Mouse (Mus musculus) lung, embryonic 14.5 days (tissue): ENCODE results near the gene Pih1d2. TPM values are rescaled to one million over a fixed set of nuclear protein-coding genes. Genes with fewer than 3 reads are reported as not detected.

ENCODE experiments used
- ATAC-seq: fragments of 200-750 bp; cut with Nextera tagmentation; 2 replicates; pipeline ENCODE4 v1.8.0; 2017; ENCODE audit warnings: mild to moderate bottlenecking, moderate TSS enrichment, moderate library complexity; ENCODE audit not compliant: insufficient read depth
- DNase-seq: peaks from one replicate; pipeline ENCODE4 v3.0.0-alpha.2; 2015
- H3K27ac ChIP-seq: fragments of 300-500 bp; sonication (generic); 2 replicates; pipeline ENCODE4 v1.5.1; 2014; ENCODE audit warnings: low read depth, mild to moderate bottlenecking, moderate library complexity
- H3K27me3 ChIP-seq: fragments of 300-500 bp; sonication (generic); 2 replicates; pipeline ENCODE4 v1.6.1; 2014; ENCODE audit warnings: low read length, control low read depth; ENCODE audit not compliant: insufficient read depth
- H3K36me3 ChIP-seq: fragments of 300-500 bp; sonication (generic); 2 replicates; pipeline ENCODE4 v1.6.1; 2014; ENCODE audit warnings: control low read depth; ENCODE audit not compliant: insufficient read depth
- H3K4me1 ChIP-seq: fragments of 300-500 bp; sonication (generic); 2 replicates; pipeline ENCODE4 v1.6.1; 2014; ENCODE audit warnings: antibody characterized with exemption, control low read depth; ENCODE audit not compliant: insufficient read depth
- H3K4me2 ChIP-seq: fragments of 300-500 bp; sonication (generic); 2 replicates; pipeline ENCODE4 v1.6.1; 2014; ENCODE audit warnings: mild to moderate bottlenecking
- H3K4me3 ChIP-seq: fragments of 300-500 bp; sonication (generic); 2 replicates; pipeline ENCODE4 v1.5.1; 2014; ENCODE audit warnings: low read depth, low read length
- H3K9ac ChIP-seq: fragments of 300-500 bp; sonication (generic); 2 replicates; pipeline ENCODE4 v1.6.1; 2014
- H3K9me3 ChIP-seq: fragments of 300-500 bp; sonication (generic); 2 replicates; pipeline ENCODE4 v1.6.1; 2016; ENCODE audit warnings: low read depth, low read length, control low read depth
- CTCF ChIP-seq: IDR thresholded peaks from 2 replicates; pipeline ENCODE4 v1.5.1; 2016; ENCODE audit warnings: antibody characterized with exemption, low read depth
- WGBS: fragments of 180-500 bp; shearing (Covaris S2); extraction: QIAGEN DNeasy Blood & Tissue Kit; methylation state at CpG from one replicate; pipeline ENCODE4 v1.1.7; 2014; 5-methylcytosine and 5-hydroxymethylcytosine counted together
- polyA plus RNA-seq: library from polyadenylated mRNA; unstranded; fragments of >200 nt; fragmentation: Nextera tagmentation; extraction: Ambion mirVana; gene quantifications from 2 replicates; pipeline ENCODE4 v1.2.1, GENCODE M21; 2014

The Pih1d2 gene
- polyA plus RNA-seq: 3.8 and 4.5 TPM in 2 replicates

GRCm38 (mm10) chr9:50616766-50617603 lies at the start of gene Pih1d2, which contains the start of gene Nkapd1:
TSS of gene Pih1d2 (plus strand) at chr9:50617321.
TSS of gene Nkapd1 (minus strand) at chr9:50617464.
- peak; percentile 12; the same call in 1 of the 2 replicates for TF ChIP-seq CTCF
- H3K27ac ChIP-seq: peak within 1 kb of the TSS; percentile 96
- H3K4me2 ChIP-seq: peak within 1 kb of the TSS; percentile 81
- peaks cover 34% of the 10 kb centered on the region for H3K36me3 ChIP-seq
- H3K27me3 ChIP-seq: no peaks in the 10 kb centered on the region
- WGBS: under 1% methylated on average over 81 of the region's 81 CpGs
- H3K4me3 ChIP-seq: peak within 1 kb of the TSS; percentile 96
- H3K9ac ChIP-seq: peak within 1 kb of the TSS; percentile 94
- DNase-seq: peak; percentile 97
- H3K9me3 ChIP-seq: no peaks in the 10 kb centered on the region
- no peaks in the 10 kb centered on the region for H3K4me1 ChIP-seq
- ATAC-seq: peak; percentile 96

DNA sequence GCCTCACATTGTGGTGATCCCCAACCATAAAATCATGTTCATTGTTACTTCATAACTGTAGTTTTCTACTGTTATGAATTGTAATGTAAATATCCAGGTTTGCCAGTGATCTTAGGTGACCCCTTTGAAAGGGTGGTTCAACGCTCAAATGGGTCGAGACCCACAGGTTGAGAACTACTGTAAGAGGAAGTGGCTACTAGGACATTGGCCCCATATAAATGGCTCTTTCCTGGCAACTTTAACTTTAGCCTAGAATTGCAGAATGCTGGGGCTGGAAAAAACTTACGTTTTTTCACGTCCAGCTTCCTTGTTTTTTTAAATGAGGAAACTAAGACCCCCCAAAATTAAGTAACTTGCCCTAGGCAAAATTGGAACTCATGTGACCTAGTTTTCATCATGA lies 49.7 kb upstream of the Pih1d2 start:
- Histone ChIP-seq H3K36me3 (no peaks in the 10 kb centered on the region), H3K9ac (no peak overlapping the region), H3K4me3 (no peak overlapping the region), H3K4me2 (no peak overlapping the region), H3K4me1 (peaks cover 3% of the 10 kb centered on the region; the same call in 1 of the 2 replicates), H3K27ac (no peak overlapping the region), H3K27me3 (no peaks in the 10 kb centered on the region), H3K9me3 (no peaks in the 10 kb centered on the region)
- 83% methylated on average over 4 of the region's 4 CpGs for WGBS
- ATAC-seq (no peak), DNase-seq (no peak)
- TF ChIP-seq CTCF: no peak

- H3K9ac ChIP-seq: no peak overlapping the region
- H3K9me3 ChIP-seq: no peaks in the 10 kb centered on the region
- ATAC-seq (no peak), DNase-seq (no peak)
- no peak overlapping the region for H3K4me3 ChIP-seq
- 89% methylated on average over 2 of the region's 2 CpGs for WGBS
- no peaks in the 10 kb centered on the region for H3K27me3 ChIP-seq
- no peak for TF ChIP-seq CTCF
- no peak overlapping the region for H3K4me2 ChIP-seq
- H3K27ac ChIP-seq: no peak overlapping the region
- no peaks in the 10 kb centered on the region for H3K36me3 ChIP-seq
- peaks cover 3% of the 10 kb centered on the region; the same call in 1 of the 2 replicates for H3K4me1 ChIP-seq
Observed at GRCm38 (mm10) chr9:50567881-50568280, 49.2 kb upstream of the Pih1d2 start.

DNA sequence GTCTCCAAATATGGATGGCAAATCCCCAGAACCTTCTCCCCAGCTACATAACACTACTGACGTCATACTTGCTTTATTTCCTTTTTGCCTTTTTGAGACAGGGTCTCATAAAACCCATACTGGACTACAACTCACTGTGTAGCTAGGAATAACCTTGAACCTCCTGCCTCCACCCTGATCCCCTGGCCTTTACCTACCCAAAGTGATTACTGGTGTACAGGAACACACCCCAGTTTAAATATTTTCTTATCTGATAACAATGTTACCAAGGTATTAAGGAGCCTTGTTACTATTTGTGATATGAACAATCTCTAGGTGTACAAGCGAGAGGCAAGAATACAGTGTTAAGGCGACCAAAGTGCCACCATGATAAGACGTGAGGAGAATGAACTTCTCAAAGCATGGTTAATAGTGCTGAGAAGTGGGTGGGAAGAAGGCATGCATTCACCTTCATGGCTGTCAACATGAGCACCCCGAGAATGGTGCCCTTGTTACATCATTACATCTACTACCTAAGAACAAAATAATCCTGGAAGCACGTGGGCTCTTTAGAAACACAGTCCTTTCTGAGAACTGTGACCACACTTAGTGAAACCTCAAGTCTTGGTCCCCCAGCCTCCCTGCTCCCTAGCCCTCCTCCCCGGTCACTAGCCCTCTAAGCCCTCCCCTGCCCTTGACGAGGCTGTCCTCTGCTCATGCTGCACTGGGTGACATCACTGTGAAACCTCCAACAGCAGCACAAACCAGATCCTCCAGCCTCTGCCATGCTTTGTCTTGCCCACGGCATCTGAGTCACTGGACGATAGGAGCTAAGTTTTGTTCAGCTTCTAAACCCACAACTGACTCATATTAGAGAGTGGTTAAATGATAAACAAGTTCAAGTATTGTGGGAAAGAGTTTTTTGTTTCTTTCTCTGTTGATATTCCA lies 47.3 kb upstream of the Pih1d2 start:
- TF ChIP-seq CTCF: no peak
- DNase-seq (no peak), ATAC-seq (no peak)
- Histone ChIP-seq H3K27me3 (no peaks in the 10 kb centered on the region), H3K4me2 (no peak overlapping the region), H3K36me3 (no peaks in the 10 kb centered on the region), H3K4me3 (no peak overlapping the region), H3K27ac (no peak overlapping the region), H3K9me3 (no peaks in the 10 kb centered on the region), H3K9ac (no peak overlapping the region), H3K4me1 (peaks cover 3% of the 10 kb centered on the region; the same call in 1 of the 2 replicates)
- WGBS: 62% methylated on average over 10 of the region's 10 CpGs

DNA sequence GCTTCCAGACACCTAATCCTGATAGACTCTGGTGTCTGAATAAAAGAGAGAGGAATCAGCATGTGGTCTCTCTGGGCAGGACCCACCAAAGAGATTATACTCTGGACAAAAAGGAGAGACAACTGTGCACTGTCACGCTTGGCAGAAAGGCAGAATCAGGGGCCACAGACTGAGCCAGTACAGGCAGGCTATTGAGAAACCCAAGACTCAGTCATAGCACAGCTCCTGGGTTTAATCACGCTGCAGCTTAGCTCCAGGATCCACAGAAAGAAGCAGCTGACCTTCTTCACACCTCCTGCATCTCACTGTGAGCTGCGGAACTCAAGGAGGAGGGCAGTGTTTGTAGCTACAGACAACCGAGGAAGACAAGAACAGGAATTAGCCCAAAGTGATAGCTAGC lies 36.8 kb upstream of the Pih1d2 start:
- no peak overlapping the region for H3K4me3 ChIP-seq
- TF ChIP-seq CTCF: no peak
- H3K27ac ChIP-seq: no peak overlapping the region
- H3K36me3 ChIP-seq: no peaks in the 10 kb centered on the region
- DNase-seq: no peak
- H3K9me3 ChIP-seq: no peaks in the 10 kb centered on the region
- H3K9ac ChIP-seq: no peak overlapping the region
- no peak for ATAC-seq
- H3K27me3 ChIP-seq: no peaks in the 10 kb centered on the region
- 37% methylated on average over 4 of the region's 4 CpGs for WGBS
- H3K4me2 ChIP-seq: no peak overlapping the region
- no peaks in the 10 kb centered on the region for H3K4me1 ChIP-seq

DNA sequence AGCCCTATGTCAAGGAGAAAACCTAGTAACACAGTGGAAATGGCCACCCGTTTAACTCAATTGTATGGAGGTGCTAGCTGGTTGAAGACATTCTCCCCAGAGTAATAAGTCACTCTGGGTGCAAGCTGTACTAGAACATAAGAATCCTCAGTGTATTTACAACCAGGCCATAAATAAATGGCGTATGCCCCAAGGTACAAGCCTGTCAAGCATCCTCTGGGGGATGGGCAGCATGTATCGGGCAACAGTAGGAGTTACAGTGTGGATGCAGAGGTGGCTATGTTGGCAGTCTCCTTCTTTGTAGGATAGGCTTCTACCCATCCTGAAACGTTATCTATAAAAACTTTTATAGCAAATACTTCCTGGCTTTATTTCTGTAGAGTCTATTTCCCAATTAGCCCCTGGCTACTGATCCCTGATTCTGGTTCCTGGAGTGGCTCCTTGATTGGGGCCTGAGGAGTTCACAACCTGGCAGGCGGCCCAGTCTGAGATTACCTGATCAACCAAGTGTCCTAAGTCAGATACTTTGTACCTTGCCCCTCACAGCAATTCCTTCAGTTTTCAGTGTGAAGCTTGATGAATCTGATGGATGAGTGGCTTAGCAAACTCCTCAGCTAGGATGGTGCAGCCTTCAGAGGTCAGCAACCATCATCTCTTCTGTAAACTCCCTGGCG lies 31.8 kb upstream of the Pih1d2 start:
- WGBS: 75% methylated on average over 6 of the region's 6 CpGs
- Histone ChIP-seq H3K27me3 (no peaks in the 10 kb centered on the region), H3K9ac (no peak overlapping the region), H3K36me3 (no peaks in the 10 kb centered on the region), H3K9me3 (no peaks in the 10 kb centered on the region), H3K4me1 (no peaks in the 10 kb centered on the region), H3K4me2 (no peak overlapping the region), H3K27ac (no peak overlapping the region), H3K4me3 (no peak overlapping the region)
- DNase-seq (no peak), ATAC-seq (no peak)
- no peak for TF ChIP-seq CTCF
